Mouse (Mus musculus) hindbrain, embryonic 16.5 days (tissue): Measurements from ENCODE around the gene Shank2. TPM values are rescaled to one million over a fixed set of nuclear protein-coding genes. Genes with fewer than 3 reads are reported as not detected.

Experiments
- ATAC-seq: fragments of 200-750 bp; cut with Nextera tagmentation; 2 replicates; pipeline ENCODE4 v1.8.0; 2017; ENCODE audit warnings: moderate TSS enrichment, moderate library complexity
- H3K27ac ChIP-seq: fragments of 300-500 bp; sonication (generic); 2 replicates; pipeline ENCODE4 v1.5.1; 2014; ENCODE audit warnings: low read depth, mild to moderate bottlenecking, control low read depth, low read length, moderate library complexity
- H3K27me3 ChIP-seq: fragments of 300-500 bp; sonication (generic); replicated peaks from 2 replicates; pipeline ENCODE4 v1.6.1; 2014; ENCODE audit warnings: low read length; ENCODE audit not compliant: control insufficient read depth, insufficient read depth
- H3K36me3 ChIP-seq: fragments of 300-500 bp; sonication (generic); 2 replicates; pipeline ENCODE4 v1.6.1; 2014; ENCODE audit warnings: mild to moderate bottlenecking, low read length, moderate library complexity, mixed read lengths; ENCODE audit not compliant: control insufficient read depth, insufficient read depth
- H3K4me1 ChIP-seq: fragments of 300-500 bp; sonication (generic); 2 replicates; pipeline ENCODE4 v1.6.1; 2014; ENCODE audit warnings: low read depth, low read length; ENCODE audit not compliant: control insufficient read depth, insufficient read depth
- H3K4me2 ChIP-seq: fragments of 300-500 bp; sonication (generic); 2 replicates; pipeline ENCODE4 v1.6.1; 2014; ENCODE audit warnings: mild to moderate bottlenecking, low read length, control low read depth, moderate library complexity
- H3K4me3 ChIP-seq: fragments of 300-500 bp; sonication (generic); 2 replicates; pipeline ENCODE4 v1.5.1; 2014; ENCODE audit warnings: mild to moderate bottlenecking, low read length, control low read depth, moderate library complexity
- H3K9ac ChIP-seq: fragments of 300-500 bp; sonication (generic); 2 replicates; pipeline ENCODE4 v1.6.1; 2014; ENCODE audit warnings: low read depth, mild to moderate bottlenecking, control low read depth, low read length, moderate library complexity
- H3K9me3 ChIP-seq: fragments of 300-500 bp; sonication (generic); 2 replicates; pipeline ENCODE4 v1.6.1; 2014; ENCODE audit warnings: mild to moderate bottlenecking, low read length, moderate library complexity; ENCODE audit not compliant: control insufficient read depth
- WGBS: fragments of 180-500 bp; shearing (Covaris S2); extraction: QIAGEN DNeasy Blood & Tissue Kit; methylation state at CpG from one replicate; pipeline ENCODE4 v1.1.7; 2014; 5-methylcytosine and 5-hydroxymethylcytosine counted together
- polyA plus RNA-seq: library from polyadenylated mRNA; unstranded; fragments of >200 nt; fragmentation: Nextera tagmentation; extraction: Ambion mirVana; gene quantifications from 2 replicates; pipeline ENCODE4 v1.2.1, GENCODE M21; 2015

The Shank2 gene
- polyA plus RNA-seq, 1 experiment from 2014 or later: 9.0 TPM

- no peak overlapping the region for H3K4me3 ChIP-seq
- peaks cover 13% of the 10 kb centered on the region for H3K4me1 ChIP-seq
- no peaks in the 10 kb centered on the region for H3K9me3 ChIP-seq
- no peaks in the 10 kb centered on the region for H3K27me3 ChIP-seq
- WGBS: 60% methylated on average over 2 of the region's 2 CpGs
- H3K4me2 ChIP-seq: no peak overlapping the region
- peaks cover 2% of the 10 kb centered on the region; the same call in 1 of the 2 replicates for H3K36me3 ChIP-seq
- H3K9ac ChIP-seq: no peak overlapping the region
- no peak for ATAC-seq
- H3K27ac ChIP-seq: no peak overlapping the region
These were observed 406.8 kb downstream of the Shank2 start for GRCm38 (mm10) chr7:144408464-144409000.

- no peak overlapping the region for H3K27ac ChIP-seq
- no peaks in the 10 kb centered on the region for H3K27me3 ChIP-seq
- H3K9me3 ChIP-seq: no peaks in the 10 kb centered on the region
- H3K9ac ChIP-seq: no peak overlapping the region
- H3K36me3 ChIP-seq: peaks cover 2% of the 10 kb centered on the region; the same call in 1 of the 2 replicates
- no peak overlapping the region for H3K4me2 ChIP-seq
- H3K4me1 ChIP-seq: peaks cover 13% of the 10 kb centered on the region
- no peak for ATAC-seq
- H3K4me3 ChIP-seq: no peak overlapping the region
- WGBS: 80% methylated on average over 18 of the region's 18 CpGs
These were observed 408.0 kb downstream of the Shank2 start for GRCm38 (mm10) chr7:144409682-144410081.

GRCm38 (mm10) chr7:144411967-144412906 is 410.5 kb downstream of the Shank2 start:
- no peak overlapping the region for H3K4me3 ChIP-seq
- ATAC-seq: peak; percentile 37; the same call in 1 of the 2 replicates
- 35% methylated on average over 22 of the region's 22 CpGs for WGBS

GRCm38 (mm10) chr7:144414632-144415031 is 412.9 kb downstream of the Shank2 start:
- H3K9ac ChIP-seq: no peak overlapping the region
- H3K4me3 ChIP-seq: no peak overlapping the region
- no peak overlapping the region for H3K27ac ChIP-seq
- no peaks in the 10 kb centered on the region for H3K9me3 ChIP-seq
- ATAC-seq: no peak
- no peaks in the 10 kb centered on the region for H3K27me3 ChIP-seq
- H3K4me1 ChIP-seq: peaks cover 28% of the 10 kb centered on the region
- no peak overlapping the region for H3K4me2 ChIP-seq
- peaks cover 2% of the 10 kb centered on the region; the same call in 1 of the 2 replicates for H3K36me3 ChIP-seq
- 81% methylated on average over 5 of the region's 5 CpGs for WGBS

More at GRCm38 (mm10) chr7:144411967-144412906, 410.5 kb downstream of the Shank2 start:
- Histone ChIP-seq H3K9ac (0 out of 2 replicates have a peak overlapping the region, but pooled peaks have one; percentile 6), H3K27me3 (no peaks in the 10 kb centered on the region), H3K4me2 (no peak overlapping the region), H3K27ac (peak overlapping the region; percentile 62), H3K36me3 (peaks cover 2% of the 10 kb centered on the region; the same call in 1 of the 2 replicates), H3K9me3 (no peaks in the 10 kb centered on the region), H3K4me1 (peaks cover 21% of the 10 kb centered on the region)

- no peak for ATAC-seq
- H3K27me3 ChIP-seq: no peaks in the 10 kb centered on the region
- H3K9me3 ChIP-seq: no peaks in the 10 kb centered on the region
- 71% methylated on average over 4 of the region's 4 CpGs for WGBS
- H3K4me1 ChIP-seq: peaks cover 28% of the 10 kb centered on the region
- H3K36me3 ChIP-seq: no peaks in the 10 kb centered on the region; the same call in 1 of the 2 replicates
- no peak overlapping the region for H3K4me3 ChIP-seq
- H3K4me2 ChIP-seq: no peak overlapping the region
- no peak overlapping the region for H3K27ac ChIP-seq
- H3K9ac ChIP-seq: no peak overlapping the region
These were observed 414.1 kb downstream of the Shank2 start for GRCm38 (mm10) chr7:144415795-144416194.

GRCm38 (mm10) chr7:144417234-144417633 is 415.5 kb downstream of the Shank2 start:
- Histone ChIP-seq H3K27me3 (no peaks in the 10 kb centered on the region), H3K27ac (peak overlapping the region; percentile 69), H3K4me3 (no peak overlapping the region), H3K9me3 (no peaks in the 10 kb centered on the region), H3K4me2 (peak overlapping the region; percentile 38), H3K4me1 (peaks cover 22% of the 10 kb centered on the region), H3K36me3 (no peaks in the 10 kb centered on the region), H3K9ac (no peak overlapping the region)
- peak; percentile 15 for ATAC-seq
- 35% methylated on average over 2 of the region's 2 CpGs for WGBS

- Histone ChIP-seq H3K9ac (peak overlapping the region; percentile 31), H3K27ac (peak overlapping the region; percentile 69), H3K36me3 (no peaks in the 10 kb centered on the region), H3K4me3 (no peak overlapping the region), H3K4me2 (peak overlapping the region; percentile 38), H3K27me3 (no peaks in the 10 kb centered on the region), H3K4me1 (peaks cover 20% of the 10 kb centered on the region), H3K9me3 (no peaks in the 10 kb centered on the region)
- ATAC-seq: peak; percentile 81
- WGBS: 11% methylated on average over 16 of the region's 16 CpGs
These were observed 416.1 kb downstream of the Shank2 start for GRCm38 (mm10) chr7:144417644-144418343.

- 29% methylated on average over 16 of the region's 16 CpGs for WGBS
- H3K4me3 ChIP-seq: no peak overlapping the region
- H3K27ac ChIP-seq: no peak overlapping the region
- H3K27me3 ChIP-seq: no peaks in the 10 kb centered on the region
- H3K36me3 ChIP-seq: no peaks in the 10 kb centered on the region
- H3K4me2 ChIP-seq: no peak overlapping the region
- no peak overlapping the region for H3K9ac ChIP-seq
- H3K4me1 ChIP-seq: peaks cover 24% of the 10 kb centered on the region
- no peak for ATAC-seq
- H3K9me3 ChIP-seq: no peaks in the 10 kb centered on the region
These were observed 418.8 kb downstream of the Shank2 start for GRCm38 (mm10) chr7:144420552-144420951.
